Mouse (Mus musculus): ENCODE results near the gene Micall2.

DNA sequence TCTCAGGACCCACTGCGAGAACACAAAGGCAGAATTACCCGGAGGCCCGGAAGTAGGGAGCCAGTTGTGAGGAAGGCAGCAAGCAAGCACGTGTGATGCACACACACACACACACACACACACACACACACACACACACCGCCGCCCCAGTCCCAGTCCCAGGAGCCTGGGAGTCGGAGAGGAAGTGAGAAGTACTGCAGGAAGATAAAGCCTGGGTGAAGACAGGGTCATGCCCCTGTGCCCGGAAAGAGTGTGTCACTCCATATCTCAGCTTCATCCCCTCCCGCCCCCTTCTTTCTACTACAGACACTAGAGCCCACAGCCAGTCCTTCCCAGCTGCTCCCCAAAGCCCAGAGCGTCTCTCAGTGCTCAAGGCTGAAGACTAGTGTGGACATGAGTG is 33.9 kb downstream of the Micall2 start:
- TF ChIP-seq CTCF (IDR thresholded peaks at IDR 0.05; ENCODE audit: extremely low read depth, insufficient read depth, insufficient read length, insufficient replicate concordance) (no peak), POLR2A (IDR thresholded peaks at IDR 0.05; ENCODE audit: low read depth, low read length) (no peak)

Data from spleen, adult 2 months (tissue).